Mouse (Mus musculus): ENCODE data around the gene Rasgrf1.

Rasgrf1 gene

DNA sequence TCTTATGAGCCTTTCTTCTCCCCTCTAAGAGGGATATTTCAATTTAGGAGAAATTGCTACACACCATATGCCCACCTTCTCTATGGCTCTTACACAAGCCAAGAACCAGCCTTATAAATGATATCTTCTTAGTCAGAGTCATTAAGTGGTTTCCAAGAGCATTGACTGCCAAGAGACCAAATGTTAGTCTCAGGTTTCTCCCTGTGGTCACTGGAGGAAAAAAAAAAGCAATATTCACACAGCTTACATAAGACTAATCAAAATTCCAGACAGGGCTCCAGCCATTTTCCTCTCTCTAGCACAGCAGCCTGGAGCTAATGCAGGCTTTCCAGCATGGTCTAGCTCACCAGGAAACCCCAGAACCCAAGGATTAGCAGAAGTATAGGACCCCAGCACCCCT lies 3.1 kb upstream of the Rasgrf1 start:
- no peak for DNase-seq (ENCODE audit: low read depth, low spot score)

DNA sequence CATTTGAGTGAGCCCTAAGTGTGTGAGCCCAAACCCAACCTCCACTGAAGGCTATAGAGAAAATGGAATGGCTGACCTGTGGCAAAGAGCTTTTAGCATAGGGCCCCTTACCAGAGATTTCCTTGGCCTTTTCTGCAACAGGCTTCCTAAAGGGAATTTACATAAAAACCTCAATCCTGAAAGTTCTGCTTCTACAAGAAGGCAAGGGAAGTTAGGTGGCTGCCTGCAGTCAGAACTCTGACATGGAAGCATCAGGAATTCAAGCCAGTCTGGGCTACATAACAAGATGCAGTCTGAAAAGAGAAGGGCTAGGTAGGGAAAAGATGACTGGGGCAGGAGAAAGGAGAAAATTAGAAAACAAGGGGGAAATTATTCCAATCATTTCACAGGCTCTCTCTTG lies 1.8 kb upstream of the Rasgrf1 start:
- no peak for DNase-seq (ENCODE audit: low read depth, low spot score)

DNA sequence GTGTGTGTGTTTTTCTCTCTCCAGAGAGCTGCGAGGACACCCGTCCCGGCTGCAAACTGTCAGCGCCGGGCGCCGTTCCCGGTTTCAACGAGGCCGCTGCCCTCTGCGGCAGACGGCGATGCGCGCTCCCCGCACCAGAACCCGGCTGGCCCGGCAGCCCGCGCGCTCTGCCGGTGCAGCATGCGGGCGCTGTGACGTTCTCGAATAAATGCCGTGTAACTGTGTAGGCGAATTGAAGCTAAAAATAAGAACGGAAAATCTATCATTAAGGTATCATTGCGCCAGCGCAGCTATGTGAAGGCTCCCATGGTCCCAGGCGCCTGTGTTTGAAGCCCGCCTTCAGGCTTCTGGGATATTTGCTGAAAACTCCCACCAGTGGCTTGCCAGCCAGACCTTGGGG lies 1.1 kb upstream of the Rasgrf1 start:
- DNase-seq (ENCODE audit: low read depth, low spot score) = no peak

DNA sequence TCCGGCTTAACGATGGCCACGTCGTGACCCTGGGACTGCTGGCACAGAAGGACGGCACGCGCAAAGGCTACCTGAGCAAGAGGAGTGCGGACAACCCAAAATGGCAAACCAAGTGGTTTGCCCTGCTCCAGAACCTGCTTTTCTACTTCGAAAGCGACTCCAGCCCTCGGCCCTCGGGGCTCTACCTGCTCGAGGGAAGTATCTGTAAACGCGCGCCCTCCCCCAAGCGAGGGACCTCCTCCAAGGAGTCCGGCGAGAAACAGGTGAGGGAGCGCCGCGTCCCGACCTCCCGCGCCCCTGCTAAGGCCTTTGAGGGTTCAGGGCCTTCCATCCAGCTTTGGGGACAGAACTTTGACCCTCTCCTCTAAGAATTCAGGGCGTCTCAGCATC lies 298 bp downstream of the Rasgrf1 start:
- no peak for DNase-seq (ENCODE audit: low read depth, low spot score)

DNA sequence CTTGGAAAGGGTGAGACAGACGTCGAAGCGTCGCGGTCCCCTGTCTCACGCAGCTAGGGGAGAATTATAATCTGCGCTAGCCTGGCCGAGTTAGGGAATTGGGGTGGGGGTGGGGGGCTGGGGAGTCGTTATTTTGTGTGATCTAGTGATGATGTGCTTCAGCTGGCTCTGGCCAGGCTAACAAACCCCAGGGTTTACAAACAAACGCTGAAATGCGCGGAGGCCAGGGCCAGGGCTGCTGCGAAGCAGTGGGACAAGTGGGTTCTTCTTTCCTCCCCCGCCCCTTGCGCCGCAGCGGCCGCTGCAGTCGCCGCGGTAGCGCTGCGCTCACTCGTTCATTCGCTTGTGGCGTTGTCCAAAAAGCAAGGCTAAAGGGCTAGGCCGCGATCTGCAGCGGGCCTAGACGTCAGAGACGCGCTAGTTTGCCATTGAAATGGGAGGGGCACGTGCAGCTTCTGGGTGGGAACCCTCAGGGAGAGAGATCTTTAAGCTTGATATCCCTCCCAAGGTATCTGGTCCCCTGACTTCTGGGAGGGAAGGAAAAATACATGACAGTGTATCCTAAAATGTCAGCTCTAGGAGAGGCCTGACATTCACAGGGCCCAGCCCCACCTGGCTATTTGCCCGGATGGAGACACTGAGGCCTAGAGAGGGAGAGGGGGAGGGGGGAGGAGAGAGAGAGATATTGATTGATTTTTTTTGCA lies 1.2 kb downstream of the Rasgrf1 start:
- no peak for DNase-seq (ENCODE audit: low read depth, low spot score)

DNA sequence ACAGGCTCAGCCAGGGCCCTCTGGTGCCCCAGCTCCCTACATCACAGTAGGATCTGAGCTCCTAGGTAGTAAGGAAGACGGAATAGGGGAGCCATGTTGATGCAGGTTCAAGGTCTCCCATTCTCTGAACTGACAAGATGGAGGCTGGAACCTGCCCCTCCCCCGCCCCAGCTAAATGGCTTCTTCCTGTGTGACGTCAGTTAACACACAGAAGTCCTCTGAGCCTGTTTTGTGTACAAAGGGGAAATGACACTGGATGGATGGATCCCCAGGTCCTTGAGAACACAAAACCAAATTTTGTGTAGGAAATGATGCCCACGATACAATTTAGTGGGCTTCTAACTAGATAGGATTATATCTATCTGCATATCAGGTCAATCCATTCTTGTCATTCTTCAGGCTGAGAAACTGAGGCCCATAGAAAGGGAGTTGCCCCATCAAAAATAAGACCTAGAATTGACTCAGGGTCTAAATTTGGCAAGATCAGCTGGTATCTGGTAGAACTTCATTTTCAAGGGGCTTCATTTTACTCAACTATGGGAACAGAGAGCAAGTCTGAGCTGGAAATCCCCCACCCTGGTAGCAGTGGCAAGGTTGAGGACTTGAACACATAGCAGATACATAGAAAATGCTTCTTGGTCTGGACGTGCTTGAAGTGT lies 2.3 kb downstream of the Rasgrf1 start:
- no peak for DNase-seq (ENCODE audit: low read depth, low spot score)

DNA sequence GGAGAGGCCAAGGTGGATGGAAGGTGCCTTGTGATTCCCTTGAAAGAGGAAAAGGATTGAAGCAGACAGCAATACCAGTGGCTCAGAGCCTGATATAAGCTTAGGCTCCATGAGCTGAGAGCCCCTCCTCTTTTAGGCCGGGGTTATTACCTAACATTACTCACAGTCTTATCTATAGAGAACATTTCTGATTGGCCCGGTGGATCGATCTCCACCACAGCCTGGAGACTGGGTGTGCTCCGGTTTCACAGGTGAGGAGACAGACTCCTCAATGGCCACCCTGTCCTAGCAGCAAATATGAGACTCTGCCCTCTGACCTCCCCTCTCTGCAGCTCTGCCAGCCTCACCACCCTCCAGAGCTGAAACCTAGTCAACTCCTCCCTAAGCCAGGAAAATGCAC lies 3.4 kb downstream of the Rasgrf1 start:
- no peak for DNase-seq (ENCODE audit: low read depth, low spot score)

DNA sequence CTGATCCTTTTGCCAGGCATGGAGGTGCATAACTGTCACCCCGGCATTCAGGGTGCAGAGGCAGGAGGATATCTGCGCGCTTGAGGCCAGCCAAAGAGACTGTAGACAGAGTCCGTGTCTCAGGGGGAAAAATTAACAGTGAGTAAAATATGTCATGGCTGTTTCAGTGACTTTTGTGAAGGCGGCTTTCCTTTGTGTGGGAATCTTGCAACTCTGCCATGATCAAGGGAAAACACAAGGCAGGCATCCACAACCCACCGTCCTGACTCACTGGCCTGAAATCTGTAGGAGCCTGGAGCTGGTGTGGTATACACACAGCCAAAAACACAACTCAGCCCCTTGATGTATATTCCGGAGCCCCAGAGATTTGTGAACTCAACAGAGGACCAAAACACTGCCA lies 6.8 kb downstream of the Rasgrf1 start:
- DNase-seq (ENCODE audit: low read depth, low spot score) = no peak

DNA sequence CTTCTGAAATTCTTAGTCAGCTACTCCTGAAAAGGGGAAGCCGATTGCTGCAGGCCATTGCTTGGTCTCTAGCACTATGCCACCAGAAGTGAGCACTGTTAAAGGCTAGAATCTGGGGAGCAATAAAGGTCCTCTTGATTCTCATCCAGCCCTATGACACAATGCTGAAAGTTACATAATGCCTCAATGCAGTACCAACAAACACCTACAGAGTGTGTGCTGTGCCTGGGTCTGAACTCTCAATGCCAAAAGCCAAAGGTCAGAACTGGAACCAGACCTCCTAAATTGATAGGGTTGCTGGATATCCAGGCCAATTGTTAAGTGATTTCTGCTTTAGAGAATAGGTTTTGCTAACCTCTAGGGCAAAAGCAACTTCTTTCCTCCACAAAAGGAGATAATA lies 7.7 kb downstream of the Rasgrf1 start:
- no peak for DNase-seq (ENCODE audit: low read depth, low spot score)

DNA sequence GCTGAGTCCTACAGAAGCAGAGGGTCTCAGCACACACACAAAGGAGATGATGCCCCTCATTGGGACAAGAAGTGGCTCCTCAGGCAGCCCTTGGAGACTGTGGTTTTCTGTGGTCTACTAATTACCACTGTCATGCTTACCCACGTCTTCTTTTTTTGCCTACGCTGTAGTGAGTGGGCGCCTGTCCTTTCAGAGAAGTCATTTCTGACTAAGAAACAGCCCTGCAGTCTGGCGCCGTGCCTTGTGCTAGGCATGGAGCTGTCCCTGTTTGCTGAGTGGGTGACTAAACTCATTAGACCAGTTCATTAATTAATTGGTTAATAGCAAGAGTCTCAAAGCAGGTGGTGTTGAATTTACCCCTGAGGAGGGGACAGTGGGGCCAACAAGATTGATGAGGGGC lies 9.1 kb downstream of the Rasgrf1 start:
- no peak for DNase-seq (ENCODE audit: low read depth, low spot score)

DNA sequence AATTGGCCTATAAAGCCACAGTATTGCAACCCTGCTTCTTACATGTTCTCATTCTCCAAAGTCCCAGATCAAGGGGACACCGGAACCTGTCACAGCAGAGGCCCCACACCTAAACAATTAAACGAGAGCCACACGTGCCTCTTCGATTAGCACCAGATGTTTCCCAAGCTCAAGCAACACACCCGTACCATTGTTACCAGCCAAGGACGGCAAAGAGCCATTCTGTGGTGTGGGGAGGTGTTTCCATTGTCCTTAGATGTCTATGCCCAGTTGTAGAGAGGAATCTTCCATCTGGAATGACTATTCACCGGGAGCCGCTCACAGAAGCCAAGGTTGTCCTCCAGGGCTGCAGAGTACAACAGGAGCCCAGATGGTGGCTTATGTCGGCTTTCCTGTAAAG lies 11.4 kb downstream of the Rasgrf1 start:
- DNase-seq (ENCODE audit: low read depth, low spot score) = no peak

DNA sequence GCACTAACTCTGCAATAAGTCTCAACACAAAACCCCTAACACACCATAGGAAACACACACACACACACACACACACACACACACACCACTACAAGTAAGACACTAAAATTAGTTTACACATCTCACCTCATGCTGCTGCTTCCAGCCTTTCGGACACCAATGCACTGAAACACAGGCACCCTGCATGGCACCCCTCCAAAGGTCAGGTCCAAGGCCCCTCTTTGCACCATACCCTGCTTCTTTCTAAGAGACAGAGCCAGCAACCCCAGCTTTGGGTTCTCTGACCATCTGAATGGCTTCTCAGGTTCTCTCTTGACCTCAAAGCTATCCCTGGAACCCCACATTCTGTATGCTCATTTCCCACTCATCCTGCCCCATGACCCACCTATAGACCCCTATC lies 13.0 kb downstream of the Rasgrf1 start:
- DNase-seq (ENCODE audit: low read depth, low spot score) = no peak

DNA sequence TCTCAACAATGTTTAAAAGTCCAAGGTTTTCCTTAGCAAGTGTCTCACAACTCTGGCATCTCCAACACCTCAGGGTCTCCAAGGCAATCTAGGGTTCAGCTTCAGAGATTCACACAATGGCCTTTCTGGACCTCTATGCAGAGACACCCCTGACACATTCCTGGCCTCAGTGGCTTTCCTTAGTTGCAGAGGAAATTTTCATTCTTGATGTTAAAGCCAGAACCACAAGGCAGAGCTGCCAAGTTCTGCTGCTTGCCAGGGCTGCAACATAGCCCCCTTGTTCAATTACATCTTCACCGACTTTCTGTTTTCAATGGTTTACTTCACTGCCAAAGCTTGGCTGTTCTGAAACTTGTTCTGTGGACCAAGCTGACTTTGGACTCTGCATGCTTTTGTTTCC lies 15.1 kb downstream of the Rasgrf1 start:
- no peak for DNase-seq (ENCODE audit: low read depth, low spot score)

DNA sequence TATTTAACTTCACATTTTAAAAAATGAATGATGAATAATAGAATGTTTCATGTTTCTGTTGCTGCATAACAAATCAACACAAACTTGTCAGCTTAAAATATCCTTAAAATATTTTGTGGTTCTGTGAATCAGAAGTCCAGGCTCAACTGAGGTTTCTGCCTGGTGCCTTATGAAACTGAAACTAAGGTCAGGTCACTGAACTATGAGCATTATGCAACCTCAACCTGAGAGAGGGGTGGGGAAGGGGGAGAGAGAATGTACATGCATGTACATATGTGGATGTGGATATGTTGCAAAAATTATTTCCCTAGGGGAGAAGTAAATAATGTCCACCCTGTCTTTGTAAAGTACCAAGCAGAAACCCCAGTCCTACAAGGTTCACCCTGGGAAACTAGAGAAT lies 18.8 kb downstream of the Rasgrf1 start:
- DNase-seq (ENCODE audit: low read depth, low spot score) = no peak

DNA sequence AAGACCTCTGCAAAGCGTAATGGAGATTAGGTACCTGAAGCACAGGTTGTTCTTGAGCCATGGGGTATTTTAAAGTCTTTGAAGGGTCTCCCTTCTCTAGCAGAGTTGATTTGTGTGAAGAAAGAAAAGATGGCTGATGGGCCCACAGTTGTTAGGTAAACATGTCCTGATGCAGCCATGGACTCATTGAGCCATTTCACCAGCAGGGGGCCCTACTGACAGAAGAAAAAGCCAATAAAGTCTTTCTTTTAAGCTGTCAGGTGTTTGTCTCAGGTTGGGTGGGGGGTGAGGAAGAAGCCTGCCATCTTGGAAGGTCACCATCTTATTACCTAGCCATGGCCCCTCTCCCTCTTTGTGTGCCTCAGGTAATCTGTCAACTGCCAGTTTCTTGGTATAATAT lies 30.7 kb downstream of the Rasgrf1 start:
- no peak for DNase-seq (ENCODE audit: low read depth, low spot score)

DNA sequence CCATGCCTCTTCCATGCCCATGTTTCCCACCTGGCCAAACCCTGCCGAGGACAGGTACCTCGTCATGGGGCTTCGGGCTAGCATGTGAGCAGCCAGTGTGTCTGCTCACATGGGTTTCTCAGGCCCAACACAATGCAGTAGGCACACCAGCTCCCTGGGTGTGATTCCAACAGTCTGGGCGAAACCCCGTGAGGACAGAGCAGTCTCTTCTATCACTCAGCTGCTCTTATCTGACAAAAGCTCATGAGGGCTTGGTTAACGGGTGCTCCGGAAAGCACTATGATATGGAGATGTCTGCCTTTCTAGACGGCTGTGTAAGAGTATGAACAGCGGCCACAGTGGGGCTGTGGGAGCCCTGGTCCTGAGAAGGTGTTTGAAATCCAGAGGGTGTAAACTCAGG lies 37.1 kb downstream of the Rasgrf1 start:
- DNase-seq (ENCODE audit: low read depth, low spot score) = no peak

DNA sequence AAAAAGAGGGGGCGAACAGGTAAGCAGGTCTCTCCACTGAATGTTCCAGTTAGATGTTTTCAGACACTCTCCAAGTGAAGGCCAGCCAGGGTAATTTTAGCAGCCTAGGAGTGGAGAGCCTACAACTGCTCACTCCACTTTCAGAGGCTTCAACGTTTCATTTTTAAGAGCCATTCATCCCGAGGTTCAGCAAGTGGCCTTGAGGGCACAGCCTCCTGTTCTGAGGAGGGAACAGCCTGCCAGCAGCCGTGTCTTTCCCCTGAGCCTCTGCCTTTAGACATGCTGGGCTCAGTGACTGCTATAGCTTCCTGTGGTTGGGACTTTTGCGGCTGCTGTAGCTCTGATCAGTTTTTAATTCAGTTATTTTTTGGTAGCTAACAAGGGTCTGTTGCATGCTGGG lies 38.9 kb downstream of the Rasgrf1 start:
- no peak for DNase-seq (ENCODE audit: low read depth, low spot score)

DNA sequence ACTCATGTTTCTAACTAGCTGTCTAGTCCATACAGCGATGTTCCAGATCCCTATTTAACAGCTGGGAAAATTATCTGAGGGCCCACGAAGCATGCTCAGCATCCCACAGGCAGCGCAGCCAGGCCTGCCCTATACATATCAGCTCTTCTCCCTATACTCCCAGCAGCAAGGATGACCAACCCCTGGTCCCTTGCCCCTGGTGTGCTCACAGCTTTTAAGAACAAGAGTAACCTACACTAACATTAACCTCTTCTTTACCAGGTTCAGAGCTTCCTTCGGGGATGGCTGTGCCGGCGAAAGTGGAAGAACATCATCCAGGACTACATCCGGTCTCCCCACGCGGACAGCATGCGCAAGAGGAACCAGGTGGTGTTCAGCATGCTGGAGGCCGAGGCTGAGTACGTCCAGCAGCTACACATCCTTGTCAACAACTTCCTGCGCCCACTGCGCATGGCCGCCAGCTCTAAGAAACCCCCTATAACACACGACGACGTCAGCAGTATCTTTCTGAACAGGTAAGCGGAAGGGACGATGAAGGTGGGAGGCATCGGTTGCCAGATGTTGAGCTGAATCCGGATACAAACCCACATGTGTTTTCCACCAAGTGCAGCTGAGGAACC lies 44.0 kb downstream of the Rasgrf1 start:
- DNase-seq (ENCODE audit: low read depth, low spot score) = no peak

DNA sequence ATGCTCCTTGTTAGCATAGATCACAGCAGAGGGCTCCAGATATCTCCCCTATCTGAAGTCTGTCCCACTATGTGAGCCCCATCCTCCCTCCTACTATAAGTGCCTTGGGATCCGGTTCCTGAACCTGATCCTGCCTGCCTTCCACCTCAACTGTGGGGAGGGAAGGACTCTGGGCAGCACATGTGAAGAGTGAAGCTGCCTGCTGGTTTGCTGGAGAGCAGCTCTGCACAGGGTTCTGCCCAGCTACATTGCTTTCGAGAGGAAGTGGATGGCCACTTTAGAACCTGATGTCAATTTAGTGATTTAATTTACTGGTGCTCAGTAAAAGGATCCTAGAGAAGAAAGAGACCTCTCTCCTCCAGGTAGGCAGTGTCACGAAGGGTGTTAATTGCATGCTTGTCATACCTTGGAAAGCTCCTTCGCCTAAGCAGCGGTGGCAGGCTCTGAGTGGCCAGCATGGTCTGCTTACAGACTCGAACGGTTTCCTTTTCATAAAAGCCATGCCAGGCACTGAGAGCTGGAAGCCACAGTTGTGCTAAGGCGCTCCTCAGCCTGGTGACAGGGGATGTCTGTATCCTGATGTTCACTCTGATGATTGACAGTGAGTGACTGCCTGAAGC lies 45.3 kb downstream of the Rasgrf1 start:
- no peak for DNase-seq (ENCODE audit: low read depth, low spot score)

DNA sequence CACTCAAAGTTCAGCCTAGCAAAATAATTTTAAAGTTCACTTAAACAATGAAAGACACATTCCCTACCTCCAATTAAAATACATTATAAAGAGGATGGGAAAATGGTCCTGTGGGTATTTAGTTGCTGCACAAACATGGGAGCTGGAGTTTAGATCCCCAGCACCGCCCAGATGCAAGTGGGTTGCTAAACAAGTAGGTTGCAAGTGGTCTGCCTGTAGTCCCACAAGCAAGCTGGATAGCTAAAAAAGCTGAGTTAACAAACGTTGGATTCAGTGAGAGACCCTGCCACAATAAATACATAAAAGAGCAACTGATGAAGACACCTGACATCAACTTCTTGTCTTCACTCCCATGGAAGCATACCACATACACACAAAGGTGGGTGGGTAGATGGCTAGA lies 49.3 kb downstream of the Rasgrf1 start:
- DNase-seq (ENCODE audit: low read depth, low spot score) = no peak

DNA sequence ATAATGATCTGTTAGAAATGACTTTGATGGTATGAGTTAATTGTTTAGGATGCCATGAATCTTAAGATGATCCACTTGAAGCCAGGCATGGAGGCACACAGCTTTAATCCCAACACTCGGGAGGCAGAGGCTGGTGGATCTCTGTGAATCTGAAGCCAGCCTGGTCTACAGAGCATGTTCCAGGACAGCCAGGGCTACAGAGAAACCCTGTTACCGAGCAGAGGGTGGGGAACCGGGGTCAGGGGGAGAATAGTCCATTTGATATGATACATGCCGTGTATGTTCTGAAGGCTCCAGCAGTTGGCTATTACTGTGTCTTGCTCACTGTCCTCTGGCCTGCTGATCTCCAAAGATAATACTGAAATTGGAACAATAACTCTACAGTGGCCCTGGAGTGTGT lies 54.4 kb downstream of the Rasgrf1 start:
- no peak for DNase-seq (ENCODE audit: low read depth, low spot score)

DNA sequence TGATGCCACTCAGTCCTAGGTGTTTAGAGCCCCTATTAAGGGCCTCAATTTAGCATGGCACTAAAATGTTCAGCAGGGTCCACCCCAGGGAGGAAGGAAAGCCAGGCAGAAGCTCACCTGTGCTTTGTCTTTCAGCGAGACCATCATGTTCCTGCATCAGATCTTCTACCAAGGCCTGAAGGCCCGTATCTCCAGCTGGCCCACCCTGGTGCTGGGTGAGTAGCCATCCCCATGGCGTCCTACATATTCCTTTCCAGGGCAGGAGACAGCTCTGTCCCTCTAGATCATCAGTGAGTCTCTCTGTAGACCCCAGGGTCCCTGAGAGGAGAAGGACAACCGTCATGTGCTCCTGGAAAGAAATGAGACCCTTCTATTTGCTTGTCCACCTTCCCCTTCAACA lies 58.0 kb downstream of the Rasgrf1 start:
- no peak for DNase-seq (ENCODE audit: low read depth, low spot score)
